Mouse (Mus musculus): ENCODE measurements at regions not wholly inside any gene's neighbourhood (a gene's known extent, or its start where the extent isn't known, plus 50 kb on each side); places are given as distances from the start of the nearest gene placed in this dataset.

GRCm38 (mm10) chr1:105206216-105206615, 150.3 kb downstream of the Rnf152 start:
- Histone ChIP-seq H3K9ac (replicated peaks; ENCODE audit: low read length, poor library complexity, severe bottlenecking) (no peak overlapping the region), H3K4me2 (ENCODE audit: low read depth, low read length, poor library complexity, severe bottlenecking) (no peak overlapping the region), H3K4me1 (ENCODE audit: insufficient read depth, low read length) (no peaks in the 10 kb centered on the region), H3K4me3 (ENCODE audit: low read depth, low read length) (no peak overlapping the region), H3K27ac (ENCODE audit: low read depth, low read length) (no peak overlapping the region), H3K36me3 (ENCODE audit: insufficient read depth, low read length) (no peaks in the 10 kb centered on the region), H3K27me3 (ENCODE audit: insufficient read depth, low read length) (no peaks in the 10 kb centered on the region; the same call in 1 of the 2 replicates), H3K9me3 (ENCODE audit: low read length) (no peaks in the 10 kb centered on the region)
- TF ChIP-seq CTCF (IDR thresholded peaks at IDR 0.05) = no peak
- no peak for ATAC-seq (ENCODE audit: low FRiP score)
- DNase-seq (ENCODE audit: low spot score) = no peak

DNA sequence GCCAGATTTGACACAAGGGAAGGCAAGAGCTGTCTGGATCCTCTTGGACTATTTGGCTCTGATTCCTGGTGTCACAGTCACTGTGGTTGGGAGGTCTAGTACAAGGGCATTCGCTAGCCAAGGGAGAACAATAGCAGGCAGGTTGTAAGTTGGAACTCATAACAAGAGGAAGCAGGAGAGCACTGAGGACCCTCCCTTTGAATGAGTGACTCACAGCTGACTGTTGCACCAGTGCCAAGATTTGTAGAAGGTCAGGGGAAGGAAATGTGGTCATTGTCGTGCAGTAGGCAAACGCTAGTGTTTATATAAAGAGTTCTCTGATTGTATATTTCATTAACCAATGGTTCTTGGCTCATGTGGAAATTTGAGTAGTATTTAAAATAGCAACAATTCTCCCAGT, 157.2 kb downstream of the Rnf152 start:
- Histone ChIP-seq H3K9me3 (ENCODE audit: low read length) (no peaks in the 10 kb centered on the region), H3K27ac (ENCODE audit: low read depth, low read length) (no peak overlapping the region), H3K4me1 (ENCODE audit: insufficient read depth, low read length) (no peaks in the 10 kb centered on the region), H3K4me3 (ENCODE audit: low read depth, low read length) (no peak overlapping the region), H3K9ac (replicated peaks; ENCODE audit: low read length, poor library complexity, severe bottlenecking) (no peak overlapping the region), H3K36me3 (ENCODE audit: insufficient read depth, low read length) (no peaks in the 10 kb centered on the region), H3K4me2 (ENCODE audit: low read depth, low read length, poor library complexity, severe bottlenecking) (no peak overlapping the region), H3K27me3 (ENCODE audit: insufficient read depth, low read length) (no peaks in the 10 kb centered on the region)
- 88% methylated on average over 3 of the region's 3 CpGs for WGBS
- no peak for TF ChIP-seq CTCF (IDR thresholded peaks at IDR 0.05)
- ATAC-seq (ENCODE audit: low FRiP score) (no peak), DNase-seq (ENCODE audit: low spot score) (no peak)

DNA sequence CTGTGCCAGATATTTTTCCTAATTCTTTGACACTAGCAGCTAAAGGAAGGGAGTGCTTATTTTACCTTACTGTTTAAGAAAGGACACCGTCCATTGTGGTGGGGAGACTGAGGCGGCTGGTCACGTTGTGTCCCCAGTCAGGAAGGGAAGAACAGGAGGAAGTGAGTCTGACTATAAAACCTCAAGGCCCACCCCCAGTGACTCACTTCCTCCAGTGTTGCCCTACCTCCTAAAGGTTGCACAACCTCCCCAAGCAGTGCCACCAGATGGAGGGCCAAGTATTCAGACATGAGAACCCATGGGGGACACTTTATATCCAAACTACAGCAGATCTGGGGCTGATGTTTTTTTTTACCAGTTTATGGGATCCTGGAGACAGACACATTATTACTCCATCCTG, 165.4 kb downstream of the Rnf152 start:
- Histone ChIP-seq H3K9ac (replicated peaks; ENCODE audit: low read length, poor library complexity, severe bottlenecking) (no peak overlapping the region), H3K4me3 (ENCODE audit: low read depth, low read length) (no peak overlapping the region), H3K4me1 (ENCODE audit: insufficient read depth, low read length) (no peaks in the 10 kb centered on the region), H3K9me3 (ENCODE audit: low read length) (no peaks in the 10 kb centered on the region), H3K27me3 (ENCODE audit: insufficient read depth, low read length) (no peaks in the 10 kb centered on the region), H3K4me2 (ENCODE audit: low read depth, low read length, poor library complexity, severe bottlenecking) (no peak overlapping the region), H3K27ac (ENCODE audit: low read depth, low read length) (no peak overlapping the region), H3K36me3 (ENCODE audit: insufficient read depth, low read length) (no peaks in the 10 kb centered on the region)
- no peak for TF ChIP-seq CTCF (IDR thresholded peaks at IDR 0.05)
- WGBS = 93% methylated on average over 3 of the region's 3 CpGs
- ATAC-seq (ENCODE audit: low FRiP score) (no peak), DNase-seq (ENCODE audit: low spot score) (no peak)

DNA sequence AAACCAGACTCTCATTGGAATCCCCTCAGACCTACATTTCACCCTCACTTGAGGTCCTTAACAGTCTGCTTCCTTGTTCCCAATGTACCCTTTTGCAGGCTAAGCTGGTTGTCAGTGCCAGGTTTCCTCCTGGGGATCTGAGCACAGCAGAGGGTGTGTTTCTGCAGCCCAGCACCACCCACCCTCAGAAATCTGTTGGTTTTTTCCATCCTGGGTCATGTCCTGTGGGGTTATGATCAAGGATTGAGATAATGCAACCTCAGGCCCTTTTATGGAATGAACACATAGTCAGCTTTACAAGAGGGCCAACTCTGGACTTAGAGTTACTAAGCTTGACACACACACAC, 167.6 kb downstream of the Rnf152 start:
- Histone ChIP-seq H3K4me3 (ENCODE audit: low read depth, low read length) (no peak overlapping the region), H3K4me1 (ENCODE audit: insufficient read depth, low read length) (no peaks in the 10 kb centered on the region), H3K27ac (ENCODE audit: low read depth, low read length) (no peak overlapping the region), H3K27me3 (ENCODE audit: insufficient read depth, low read length) (no peaks in the 10 kb centered on the region), H3K9ac (replicated peaks; ENCODE audit: low read length, poor library complexity, severe bottlenecking) (no peak overlapping the region), H3K4me2 (ENCODE audit: low read depth, low read length, poor library complexity, severe bottlenecking) (no peak overlapping the region), H3K36me3 (ENCODE audit: insufficient read depth, low read length) (no peaks in the 10 kb centered on the region), H3K9me3 (ENCODE audit: low read length) (no peaks in the 10 kb centered on the region)
- ATAC-seq (ENCODE audit: low FRiP score) = no peak
- DNase-seq (ENCODE audit: low spot score) = no peak
- TF ChIP-seq CTCF (IDR thresholded peaks at IDR 0.05) = no peak

GRCm38 (mm10) chr1:105188210-105188919, 168.1 kb downstream of the Rnf152 start:
- TF ChIP-seq CTCF (IDR thresholded peaks at IDR 0.05) = no peak
- no peak overlapping the region for H3K27ac ChIP-seq (ENCODE audit: low read depth, low read length)
- DNase-seq (ENCODE audit: low spot score) (no peak), ATAC-seq (ENCODE audit: low FRiP score) (no peak)
- H3K4me1 ChIP-seq (ENCODE audit: insufficient read depth, low read length) = no peaks in the 10 kb centered on the region
- H3K4me3 ChIP-seq (ENCODE audit: low read depth, low read length) = no peak overlapping the region
- no peak overlapping the region for H3K9ac ChIP-seq (replicated peaks; ENCODE audit: low read length, poor library complexity, severe bottlenecking)
- H3K27me3 ChIP-seq (ENCODE audit: insufficient read depth, low read length) = no peaks in the 10 kb centered on the region
- H3K9me3 ChIP-seq (ENCODE audit: low read length) = no peaks in the 10 kb centered on the region
- WGBS = 71% methylated on average over 3 of the region's 3 CpGs
- H3K4me2 ChIP-seq (ENCODE audit: low read depth, low read length, poor library complexity, severe bottlenecking) = no peak overlapping the region
- H3K36me3 ChIP-seq (ENCODE audit: insufficient read depth, low read length) = no peaks in the 10 kb centered on the region

DNA sequence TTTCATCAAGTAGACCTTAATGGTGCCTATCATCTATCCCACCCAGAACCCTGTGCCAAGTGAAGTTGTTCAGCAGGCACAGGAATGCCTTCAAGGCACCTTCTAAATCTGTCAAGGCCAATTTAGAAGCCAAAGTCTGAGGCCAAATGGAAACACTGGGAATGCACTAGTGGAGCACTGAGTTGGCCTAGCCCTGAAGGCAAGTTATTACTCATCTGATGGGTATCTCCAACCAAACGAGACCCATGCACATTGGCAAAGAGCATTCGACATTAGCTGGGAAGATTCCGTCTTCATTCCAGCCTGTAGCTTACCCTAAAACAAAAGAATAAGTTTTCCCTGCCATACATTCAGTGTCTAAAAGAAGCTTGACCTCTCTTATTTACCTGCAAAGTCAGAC, 172.0 kb downstream of the Rnf152 start:
- no peak for TF ChIP-seq CTCF (IDR thresholded peaks at IDR 0.05)
- H3K9me3 ChIP-seq (ENCODE audit: low read length) = no peaks in the 10 kb centered on the region
- no peak overlapping the region for H3K9ac ChIP-seq (replicated peaks; ENCODE audit: low read length, poor library complexity, severe bottlenecking)
- H3K27ac ChIP-seq (ENCODE audit: low read depth, low read length) = no peak overlapping the region
- no peaks in the 10 kb centered on the region for H3K4me1 ChIP-seq (ENCODE audit: insufficient read depth, low read length)
- H3K4me2 ChIP-seq (ENCODE audit: low read depth, low read length, poor library complexity, severe bottlenecking) = no peak overlapping the region
- DNase-seq (ENCODE audit: low spot score) = no peak
- H3K27me3 ChIP-seq (ENCODE audit: insufficient read depth, low read length) = no peaks in the 10 kb centered on the region
- H3K36me3 ChIP-seq (ENCODE audit: insufficient read depth, low read length) = no peaks in the 10 kb centered on the region
- no peak overlapping the region for H3K4me3 ChIP-seq (ENCODE audit: low read depth, low read length)
- WGBS = 93% methylated on average over 3 of the region's 3 CpGs
- no peak for ATAC-seq (ENCODE audit: low FRiP score)

All from midbrain, postnatal 0 days (tissue).